Mouse (Mus musculus): ENCODE measurements around the gene Ptchd3. TPM values are rescaled to one million over a fixed set of nuclear protein-coding genes. Genes with fewer than 3 reads are reported as not detected.

Ptchd3 gene
- polyA plus RNA-seq, 1 experiment: not detected

DNA sequence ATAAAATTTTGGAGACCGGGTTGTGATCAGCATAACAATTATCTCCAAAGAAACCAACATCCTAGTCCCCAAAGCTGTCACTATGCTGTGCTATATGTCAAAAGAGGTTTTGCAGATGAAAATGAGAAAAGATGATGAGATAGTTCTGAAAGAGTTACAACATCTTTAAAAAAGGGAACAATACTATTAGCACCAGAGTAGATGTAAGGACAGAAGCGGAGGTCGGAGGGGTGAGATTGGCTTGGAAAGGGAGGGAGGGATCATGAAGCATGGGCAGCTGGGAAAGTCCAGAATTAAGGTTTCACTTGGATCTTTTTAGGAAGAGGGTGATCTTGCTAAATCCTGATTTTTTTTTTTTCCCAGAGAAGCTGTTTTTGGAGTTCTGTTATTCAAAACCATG, 36.5 kb upstream of the Ptchd3 start:
- H3K4me3 ChIP-seq (ENCODE audit: extremely low read depth, insufficient read depth, insufficient read length): no peak overlapping the region
- TF ChIP-seq CTCF (IDR thresholded peaks at IDR 0.05; ENCODE audit: extremely low read depth, insufficient read depth, insufficient read length, insufficient replicate concordance) (no peak), POLR2A (IDR thresholded peaks at IDR 0.05; ENCODE audit: low read depth, low read length) (no peak)
- H3K36me3 ChIP-seq (ENCODE audit: control insufficient read depth, insufficient read depth, low read length): no peaks in the 10 kb centered on the region
- H3K27me3 ChIP-seq (ENCODE audit: control insufficient read depth, insufficient read depth, low read length): no peaks in the 10 kb centered on the region
- DNase-seq (ENCODE audit: low read depth in 1 of 2, low spot score in 2 of 2): no peak
- 91% methylated on average over 3 of the region's 3 CpGs for whole genome bisulfite sequencing
- H3K27ac ChIP-seq (ENCODE audit: insufficient read depth, low read length): no peak overlapping the region
- no peaks in the 10 kb centered on the region for H3K4me1 ChIP-seq (ENCODE audit: control insufficient read depth, insufficient read depth, insufficient read length)

DNA sequence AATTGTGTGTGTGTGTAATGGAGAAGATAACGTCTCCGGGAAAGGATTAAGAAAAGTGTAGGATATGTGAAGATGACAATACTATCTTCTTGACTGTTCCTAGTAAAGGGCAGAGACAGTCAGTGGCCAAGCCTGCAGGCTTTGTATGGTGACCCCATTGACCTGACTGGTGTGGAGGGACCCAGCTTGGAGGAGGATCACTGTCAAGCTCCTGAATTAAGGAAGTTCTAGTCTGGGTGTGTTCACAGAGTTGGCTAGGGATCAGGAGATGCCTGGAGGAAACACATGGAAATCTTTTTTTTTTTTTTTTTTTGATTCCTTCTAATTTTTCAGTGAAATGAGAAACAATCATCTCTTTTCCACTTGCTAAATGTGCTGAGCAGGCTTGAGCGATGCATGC, 35.9 kb upstream of the Ptchd3 start:
- 96% methylated on average over 3 of the region's 3 CpGs for WGBS
- no peak for DNase-seq (ENCODE audit: low read depth in 1 of 2, low spot score in 2 of 2)
- H3K27ac ChIP-seq (ENCODE audit: insufficient read depth, low read length): no peak overlapping the region
- H3K4me1 ChIP-seq (ENCODE audit: control insufficient read depth, insufficient read depth, insufficient read length): no peaks in the 10 kb centered on the region
- H3K27me3 ChIP-seq (ENCODE audit: control insufficient read depth, insufficient read depth, low read length): no peaks in the 10 kb centered on the region
- TF ChIP-seq CTCF (IDR thresholded peaks at IDR 0.05; ENCODE audit: extremely low read depth, insufficient read depth, insufficient read length, insufficient replicate concordance) (no peak), POLR2A (IDR thresholded peaks at IDR 0.05; ENCODE audit: low read depth, low read length) (no peak)
- no peaks in the 10 kb centered on the region for H3K36me3 ChIP-seq (ENCODE audit: control insufficient read depth, insufficient read depth, low read length)
- H3K4me3 ChIP-seq (ENCODE audit: extremely low read depth, insufficient read depth, insufficient read length): no peak overlapping the region

DNA sequence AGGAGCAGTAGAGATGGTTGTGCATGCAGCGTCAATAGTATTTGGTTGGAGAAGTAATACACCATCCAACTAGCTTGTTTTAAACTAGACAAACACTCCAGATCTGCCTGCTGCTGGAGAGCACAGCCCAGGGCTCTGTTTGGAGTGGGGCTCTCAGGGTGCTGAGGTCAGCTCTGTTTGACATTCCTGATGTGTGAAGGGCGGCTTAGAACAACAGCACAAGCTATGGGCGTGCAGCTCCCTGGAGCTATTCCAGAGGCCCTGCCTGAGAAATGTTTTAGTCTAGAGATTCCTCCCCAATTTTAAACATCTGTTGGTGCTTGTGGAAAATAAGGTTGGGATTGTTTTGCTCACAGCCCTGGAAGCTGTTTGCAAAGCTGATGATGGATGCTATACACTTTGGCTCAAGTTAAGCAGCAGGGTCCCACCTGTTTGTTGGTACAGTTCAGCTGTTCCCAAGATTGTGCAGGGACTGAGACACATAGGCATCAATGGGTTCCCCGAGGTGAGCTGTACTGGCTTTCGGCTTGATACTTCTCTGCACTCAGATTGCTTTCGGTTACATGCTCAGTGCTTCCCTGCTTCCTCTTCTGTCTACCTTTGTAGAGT, 35.4 kb upstream of the Ptchd3 start:
- WGBS: 86% methylated on average over 6 of the region's 6 CpGs
- H3K36me3 ChIP-seq (ENCODE audit: control insufficient read depth, insufficient read depth, low read length): no peaks in the 10 kb centered on the region
- no peaks in the 10 kb centered on the region for H3K4me1 ChIP-seq (ENCODE audit: control insufficient read depth, insufficient read depth, insufficient read length)
- no peak for TF ChIP-seq POLR2A (IDR thresholded peaks at IDR 0.05; ENCODE audit: low read depth, low read length)
- no peak for TF ChIP-seq CTCF (IDR thresholded peaks at IDR 0.05; ENCODE audit: extremely low read depth, insufficient read depth, insufficient read length, insufficient replicate concordance)
- H3K27ac ChIP-seq (ENCODE audit: insufficient read depth, low read length): no peak overlapping the region
- H3K4me3 ChIP-seq (ENCODE audit: extremely low read depth, insufficient read depth, insufficient read length): no peak overlapping the region
- no peak for DNase-seq (ENCODE audit: low read depth in 1 of 2, low spot score in 2 of 2)
- no peaks in the 10 kb centered on the region for H3K27me3 ChIP-seq (ENCODE audit: control insufficient read depth, insufficient read depth, low read length)

DNA sequence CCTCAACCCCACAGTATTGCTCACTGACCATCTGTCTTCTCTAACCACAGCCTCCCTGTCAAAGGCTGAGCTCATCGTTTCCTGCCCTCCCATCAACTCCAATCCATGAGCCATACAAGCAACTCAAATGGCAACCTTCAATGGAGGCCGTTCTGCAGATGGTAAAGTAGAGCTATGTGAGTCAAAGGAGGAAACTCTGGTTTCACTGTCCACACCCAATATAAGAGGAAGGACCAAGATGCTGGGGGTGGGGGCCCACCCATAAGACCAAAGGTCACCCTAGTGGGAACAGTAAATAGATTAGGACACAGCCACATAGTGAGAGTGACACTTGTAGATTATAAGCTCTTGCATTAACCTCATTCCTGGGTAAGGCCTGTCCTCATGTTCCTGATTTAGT, 34.1 kb upstream of the Ptchd3 start:
- Histone ChIP-seq H3K4me3 (ENCODE audit: extremely low read depth, insufficient read depth, insufficient read length) (no peak overlapping the region), H3K36me3 (ENCODE audit: control insufficient read depth, insufficient read depth, low read length) (no peaks in the 10 kb centered on the region), H3K27me3 (ENCODE audit: control insufficient read depth, insufficient read depth, low read length) (no peaks in the 10 kb centered on the region), H3K27ac (ENCODE audit: insufficient read depth, low read length) (no peak overlapping the region), H3K4me1 (ENCODE audit: control insufficient read depth, insufficient read depth, insufficient read length) (no peaks in the 10 kb centered on the region)
- TF ChIP-seq POLR2A (IDR thresholded peaks at IDR 0.05; ENCODE audit: low read depth, low read length) (no peak), CTCF (IDR thresholded peaks at IDR 0.05; ENCODE audit: extremely low read depth, insufficient read depth, insufficient read length, insufficient replicate concordance) (no peak)
- 78% methylated on average over 2 of the region's 2 CpGs for WGBS
- no peak for DNase-seq (ENCODE audit: low read depth in 1 of 2, low spot score in 2 of 2)

DNA sequence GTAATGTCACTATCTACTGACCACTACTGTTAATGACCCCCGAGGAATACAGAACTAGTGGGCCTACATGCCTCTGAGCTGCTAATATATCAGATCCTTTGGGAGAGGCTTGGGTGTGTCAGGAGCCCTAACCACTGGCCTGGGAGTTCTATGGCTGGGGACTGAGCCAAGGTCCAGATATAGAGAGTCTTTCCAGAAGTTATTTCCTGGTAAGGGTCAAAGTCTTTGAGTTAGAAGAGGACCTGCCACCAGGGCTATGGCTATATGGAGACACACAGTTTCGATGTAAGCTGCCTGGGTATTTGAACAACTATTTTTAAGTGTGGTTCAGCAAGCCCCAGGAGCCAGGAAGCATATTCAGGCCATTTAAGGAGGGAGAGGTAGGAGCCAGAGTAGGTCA, 31.5 kb upstream of the Ptchd3 start:
- 80% methylated on average over 2 of the region's 2 CpGs for WGBS

DNA sequence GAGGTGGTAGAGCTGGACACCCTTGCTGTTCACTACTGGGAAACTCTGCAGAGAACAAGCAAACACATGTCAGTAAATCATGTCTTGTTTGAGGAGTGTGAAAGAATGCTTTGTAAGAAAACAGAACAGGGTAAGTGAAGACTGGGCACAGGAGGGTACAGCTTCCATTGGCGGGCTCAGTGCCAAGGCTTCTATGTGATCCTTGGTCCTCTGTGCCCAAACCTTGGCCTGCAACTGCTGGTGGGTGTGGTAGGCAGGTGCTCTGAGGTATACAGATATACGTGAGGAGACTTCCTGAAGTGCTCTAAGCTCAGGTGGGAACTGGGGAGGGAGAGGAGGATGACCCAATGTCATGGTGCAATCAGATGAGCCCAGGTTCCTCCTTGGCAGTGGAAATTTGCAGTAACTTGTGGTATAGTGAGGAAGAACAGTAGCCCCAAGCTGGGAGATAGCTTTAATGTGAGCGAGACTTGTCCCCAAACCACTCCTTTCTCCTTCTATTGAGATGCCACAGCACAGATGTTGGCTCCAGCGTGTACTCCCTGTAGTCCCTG, 30.2 kb upstream of the Ptchd3 start:
- H3K27me3 ChIP-seq (ENCODE audit: control insufficient read depth, insufficient read depth, low read length): no peaks in the 10 kb centered on the region
- no peaks in the 10 kb centered on the region; the same call in 1 of the 2 replicates for H3K4me1 ChIP-seq (ENCODE audit: control insufficient read depth, insufficient read depth, insufficient read length)
- H3K27ac ChIP-seq (ENCODE audit: insufficient read depth, low read length): no peak overlapping the region
- 86% methylated on average over 4 of the region's 4 CpGs for WGBS
- H3K4me3 ChIP-seq (ENCODE audit: extremely low read depth, insufficient read depth, insufficient read length): no peak overlapping the region
- no peaks in the 10 kb centered on the region for H3K36me3 ChIP-seq (ENCODE audit: control insufficient read depth, insufficient read depth, low read length)
- no peak for DNase-seq (ENCODE audit: low read depth in 1 of 2, low spot score in 2 of 2)
- TF ChIP-seq CTCF (IDR thresholded peaks at IDR 0.05; ENCODE audit: extremely low read depth, insufficient read depth, insufficient read length, insufficient replicate concordance): no peak
- TF ChIP-seq POLR2A (IDR thresholded peaks at IDR 0.05; ENCODE audit: low read depth, low read length): no peak

More for the DNA sequence above, 31.5 kb upstream of the Ptchd3 start:
- no peak for DNase-seq (ENCODE audit: low read depth in 1 of 2, low spot score in 2 of 2)
- Histone ChIP-seq H3K36me3 (ENCODE audit: control insufficient read depth, insufficient read depth, low read length) (no peaks in the 10 kb centered on the region), H3K4me1 (ENCODE audit: control insufficient read depth, insufficient read depth, insufficient read length) (no peaks in the 10 kb centered on the region; the same call in 1 of the 2 replicates), H3K4me3 (ENCODE audit: extremely low read depth, insufficient read depth, insufficient read length) (no peak overlapping the region), H3K27me3 (ENCODE audit: control insufficient read depth, insufficient read depth, low read length) (no peaks in the 10 kb centered on the region), H3K27ac (ENCODE audit: insufficient read depth, low read length) (no peak overlapping the region)
- no peak for TF ChIP-seq CTCF (IDR thresholded peaks at IDR 0.05; ENCODE audit: extremely low read depth, insufficient read depth, insufficient read length, insufficient replicate concordance)
- no peak for TF ChIP-seq POLR2A (IDR thresholded peaks at IDR 0.05; ENCODE audit: low read depth, low read length)

DNA sequence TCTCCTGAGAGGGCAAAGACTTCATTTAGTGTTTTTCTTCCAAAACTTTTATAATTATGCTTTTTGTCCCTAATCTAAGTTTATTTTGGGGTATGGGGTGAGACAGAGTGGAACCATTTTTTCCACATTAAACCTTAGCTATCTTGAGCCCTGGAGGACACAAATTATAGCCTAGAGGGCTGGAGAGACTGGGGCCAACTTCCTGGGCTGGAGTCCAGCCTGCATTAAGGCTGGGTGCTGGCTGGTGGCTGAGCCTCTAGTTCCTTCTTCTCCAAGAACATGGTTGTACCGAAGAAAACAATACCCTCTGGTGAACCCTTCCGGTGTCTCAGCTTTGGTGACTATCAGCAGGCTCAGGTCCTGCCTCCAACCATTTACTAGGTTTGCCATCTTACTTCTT, 27.3 kb upstream of the Ptchd3 start:
- DNase-seq (ENCODE audit: low read depth in 1 of 2, low spot score in 2 of 2): no peak
- 57% methylated on average over 2 of the region's 2 CpGs for WGBS
- no peaks in the 10 kb centered on the region for H3K36me3 ChIP-seq (ENCODE audit: control insufficient read depth, insufficient read depth, low read length)
- TF ChIP-seq POLR2A (IDR thresholded peaks at IDR 0.05; ENCODE audit: low read depth, low read length) (no peak), CTCF (IDR thresholded peaks at IDR 0.05; ENCODE audit: extremely low read depth, insufficient read depth, insufficient read length, insufficient replicate concordance) (no peak)
- no peak overlapping the region for H3K27ac ChIP-seq (ENCODE audit: insufficient read depth, low read length)
- H3K27me3 ChIP-seq (ENCODE audit: control insufficient read depth, insufficient read depth, low read length): no peaks in the 10 kb centered on the region
- no peak overlapping the region for H3K4me3 ChIP-seq (ENCODE audit: extremely low read depth, insufficient read depth, insufficient read length)
- no peaks in the 10 kb centered on the region; the same call in 1 of the 2 replicates for H3K4me1 ChIP-seq (ENCODE audit: control insufficient read depth, insufficient read depth, insufficient read length)
